Mouse (Mus musculus) cerebellum, adult 11 months (tissue): ENCODE measurements at regions not wholly inside any gene's neighbourhood (a gene's known extent, or its start where the extent isn't known, plus 50 kb on each side); places are given as distances from the start of the nearest gene placed in this dataset.

Experiments
- DNase-seq: peaks from one replicate; pipeline ENCODE4 v3.0.0; 2022

- DNase-seq: no peak
Observed at GRCm38 (mm10) chr6:117427351-117428142, 259.2 kb downstream of the Cxcl12 start.

- no peak for DNase-seq
Observed at GRCm38 (mm10) chr6:117428441-117428840, 260.1 kb downstream of the Cxcl12 start.

- DNase-seq: no peak
Observed at GRCm38 (mm10) chr6:117430876-117431781, 262.8 kb downstream of the Cxcl12 start.

DNA sequence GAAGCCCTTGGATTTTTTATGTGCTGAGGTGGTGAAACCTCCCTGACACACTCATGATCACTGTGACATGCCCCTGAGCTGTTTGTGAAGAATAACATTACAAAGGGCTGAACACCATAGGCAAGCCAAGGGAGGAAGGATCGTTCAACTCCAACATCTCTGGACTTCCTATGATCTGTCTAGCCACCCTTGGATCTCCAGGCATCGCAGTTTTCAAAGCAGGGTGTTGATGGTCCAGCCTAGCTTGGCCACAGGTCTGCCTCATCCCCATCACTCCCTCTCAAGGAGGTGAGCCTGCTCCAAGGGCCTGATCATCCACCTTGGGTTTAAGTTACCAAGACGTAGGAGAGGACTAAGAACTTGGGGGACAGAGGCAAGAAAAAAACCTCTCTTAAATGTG, 268.5 kb downstream of the Cxcl12 start:
- no peak for DNase-seq

DNA sequence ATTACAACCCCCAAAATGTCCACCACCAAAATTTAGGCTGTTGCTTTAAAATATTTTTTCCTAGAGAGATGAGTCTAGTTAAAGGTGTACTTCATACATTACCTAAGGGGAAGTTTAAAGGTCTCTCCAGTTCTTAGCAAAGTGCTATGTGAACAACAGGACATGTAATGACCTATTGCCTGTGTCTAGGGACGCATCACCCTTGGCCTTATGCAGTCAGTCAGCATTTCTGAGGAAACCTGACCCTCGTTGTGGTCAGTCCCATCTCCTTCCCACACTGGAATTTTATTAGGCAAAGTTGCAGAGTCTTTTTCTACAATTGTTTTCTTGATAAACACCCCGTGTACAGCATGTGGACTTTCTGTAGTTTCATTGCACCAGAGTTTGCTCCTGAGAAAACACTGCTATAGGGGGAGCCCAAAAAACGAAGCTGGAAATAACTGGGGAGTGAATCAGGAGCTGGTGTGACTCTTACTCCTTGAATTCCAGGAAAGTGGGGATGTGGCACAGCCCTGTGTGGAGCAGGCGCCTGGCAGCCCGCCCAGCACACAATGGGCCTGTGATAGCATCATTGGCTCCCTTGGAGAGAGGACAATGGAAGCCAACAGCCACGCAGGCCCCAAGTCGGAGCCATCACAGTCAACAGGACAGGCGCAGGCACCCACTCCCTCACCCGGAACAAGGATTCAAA, 269.2 kb downstream of the Cxcl12 start:
- no peak for DNase-seq

DNA sequence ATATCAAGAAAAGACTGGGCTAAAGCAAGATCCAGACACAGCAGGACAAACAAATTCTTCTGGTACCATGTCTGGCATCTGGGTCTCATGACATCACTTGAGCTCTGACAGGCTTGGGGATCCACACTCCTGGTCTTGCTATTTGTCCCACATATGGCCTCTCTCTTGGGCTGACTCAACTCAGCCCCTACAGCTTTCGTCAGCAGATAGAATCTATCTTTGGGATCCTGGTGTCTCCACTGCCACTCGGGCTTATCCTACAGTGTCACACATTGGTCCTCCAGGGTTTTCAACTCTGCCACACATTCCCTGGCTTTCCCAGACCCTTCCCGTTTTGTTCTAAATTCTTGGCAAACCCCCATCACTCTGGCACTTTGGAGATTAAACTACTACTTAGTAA, 280.3 kb downstream of the Cxcl12 start:
- DNase-seq: no peak

- no peak for DNase-seq
Observed at GRCm38 (mm10) chr6:117451001-117451400, 282.7 kb downstream of the Cxcl12 start.

DNA sequence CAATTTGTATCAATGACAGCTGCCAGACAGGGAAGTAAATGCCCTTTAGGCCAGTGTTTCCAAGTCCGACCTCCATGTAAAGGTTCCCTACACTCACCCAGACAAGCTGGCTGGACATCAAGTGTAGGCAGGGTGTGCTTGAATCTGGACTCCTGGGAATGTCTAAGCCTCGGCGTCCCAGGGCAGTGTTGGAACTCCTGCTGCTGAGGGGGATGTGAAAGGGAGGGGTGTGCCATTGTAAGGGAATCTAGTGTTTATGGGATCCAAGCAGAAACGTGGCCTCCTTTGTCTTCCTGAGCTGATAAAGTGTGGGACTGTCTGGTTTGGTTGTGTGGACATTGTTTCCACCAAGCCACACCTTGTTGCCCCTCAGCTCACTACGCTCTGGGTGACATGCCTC, 291.9 kb downstream of the Cxcl12 start:
- no peak for DNase-seq

GRCm38 (mm10) chr6:117465165-117465564, 296.8 kb downstream of the Cxcl12 start:
- DNase-seq: no peak

DNA sequence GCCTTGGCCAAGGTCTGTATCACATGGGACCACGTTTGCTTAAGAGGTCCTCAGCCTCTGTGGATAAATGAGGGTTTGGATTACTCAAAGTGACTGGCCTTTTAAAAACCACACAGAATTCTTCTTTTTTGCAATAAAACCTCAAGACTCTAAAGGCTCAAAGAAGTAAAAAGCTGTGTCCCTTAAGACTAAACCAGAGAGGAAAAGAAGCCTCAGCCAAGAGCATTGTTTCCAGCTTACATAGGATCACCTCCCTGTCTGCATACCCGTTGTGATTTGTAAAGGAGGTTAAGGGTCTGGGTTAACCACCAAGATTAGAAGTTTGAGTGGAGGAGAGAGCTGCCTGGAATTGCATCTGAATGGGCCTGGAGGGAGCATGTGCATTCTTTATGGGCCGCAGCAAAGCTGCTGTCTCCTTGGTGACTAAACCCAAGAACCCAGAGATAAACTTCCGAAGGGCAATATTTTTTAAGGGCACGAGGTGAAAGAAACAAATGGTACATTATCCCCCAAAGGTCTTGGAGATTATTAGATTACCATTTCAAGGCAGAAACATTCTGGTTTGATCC, 297.4 kb downstream of the Cxcl12 start:
- no peak for DNase-seq

DNA sequence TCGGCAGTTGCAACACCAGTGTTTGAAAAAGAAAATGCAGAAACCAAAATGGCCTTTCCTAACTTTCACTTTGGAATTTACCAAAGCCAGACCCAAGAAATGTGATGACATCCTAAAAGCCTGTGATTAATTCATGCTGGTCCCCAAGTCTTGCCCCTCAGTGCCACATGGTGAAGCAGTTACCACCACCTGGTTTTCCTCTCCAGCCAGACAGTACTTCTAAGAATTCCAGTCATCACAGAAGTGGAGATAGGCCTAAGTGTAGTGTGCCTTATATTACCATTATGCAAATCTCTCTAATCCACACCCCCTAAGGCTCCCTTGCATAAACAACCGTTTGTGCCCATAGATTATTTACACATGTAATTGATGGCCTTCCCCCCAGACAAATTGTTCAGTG, 311.0 kb downstream of the Cxcl12 start:
- DNase-seq: no peak

DNA sequence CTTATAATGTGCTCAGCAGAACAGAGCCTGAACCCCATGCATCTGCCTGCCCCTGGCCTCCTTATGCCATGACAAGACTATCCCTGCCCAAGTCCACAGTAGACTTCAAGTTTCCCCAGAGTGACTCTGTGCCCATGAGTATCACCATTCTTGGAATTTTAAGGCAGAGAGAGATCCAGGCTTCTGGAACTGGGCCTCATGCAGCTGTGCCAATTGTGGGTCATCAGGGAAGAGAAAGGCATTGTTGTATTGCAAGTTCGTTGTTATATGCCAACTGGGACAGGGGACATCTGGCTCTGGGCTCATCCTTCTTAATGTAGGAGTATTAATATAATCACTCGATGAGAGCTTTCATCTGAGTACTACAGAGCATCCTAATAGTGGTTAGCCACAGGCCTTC, 312.1 kb downstream of the Cxcl12 start:
- DNase-seq: no peak

DNA sequence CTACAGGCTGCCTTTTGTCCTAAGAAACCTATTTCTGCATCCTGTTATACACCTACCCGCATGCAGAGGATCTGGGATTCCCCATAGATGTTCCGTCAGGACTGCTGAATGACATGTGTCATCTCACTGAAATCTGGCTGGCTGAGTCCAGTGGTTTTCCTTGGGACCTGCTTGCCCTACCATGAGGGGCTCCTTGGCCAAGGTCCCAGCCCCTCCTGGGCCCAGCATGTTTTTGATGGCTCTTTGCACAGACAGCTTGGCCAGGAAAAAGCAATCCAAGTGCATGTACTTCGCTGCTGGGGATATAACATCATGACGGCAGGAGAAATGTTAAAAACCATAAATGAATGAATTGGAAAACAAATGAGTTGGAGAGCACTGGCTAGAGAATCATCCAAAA, 320.8 kb downstream of the Cxcl12 start:
- DNase-seq: no peak

DNA sequence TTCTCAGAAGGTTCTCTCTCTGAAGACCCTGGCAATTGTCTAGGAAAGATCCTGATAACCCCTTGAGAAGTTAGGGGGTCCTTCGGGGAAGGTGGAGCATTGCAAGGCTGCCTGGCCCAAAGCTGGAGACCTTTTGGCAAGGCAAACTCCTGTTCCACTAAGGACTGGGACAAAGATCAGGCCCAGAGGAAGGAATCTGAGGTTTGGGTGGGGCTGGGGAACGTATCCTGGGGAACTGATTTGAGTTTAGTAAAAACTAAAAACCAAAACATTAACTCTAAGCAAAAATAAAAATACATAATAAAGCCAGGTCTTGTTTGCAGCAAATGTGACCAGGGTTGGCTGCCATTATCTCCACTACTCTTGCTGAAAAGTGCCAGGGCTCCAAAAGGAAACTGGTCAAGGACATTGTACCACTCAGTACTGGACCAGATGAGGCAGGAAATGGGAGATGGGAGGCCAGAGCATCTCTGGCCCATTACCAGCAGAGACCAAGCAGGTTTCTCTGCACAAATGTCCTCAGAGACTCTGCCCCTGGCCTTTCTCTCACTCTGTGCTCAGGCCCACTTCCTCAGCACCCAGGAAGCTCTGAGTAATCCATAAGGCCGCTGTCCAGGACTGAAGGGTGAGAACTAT, 321.5 kb downstream of the Cxcl12 start:
- no peak for DNase-seq

DNA sequence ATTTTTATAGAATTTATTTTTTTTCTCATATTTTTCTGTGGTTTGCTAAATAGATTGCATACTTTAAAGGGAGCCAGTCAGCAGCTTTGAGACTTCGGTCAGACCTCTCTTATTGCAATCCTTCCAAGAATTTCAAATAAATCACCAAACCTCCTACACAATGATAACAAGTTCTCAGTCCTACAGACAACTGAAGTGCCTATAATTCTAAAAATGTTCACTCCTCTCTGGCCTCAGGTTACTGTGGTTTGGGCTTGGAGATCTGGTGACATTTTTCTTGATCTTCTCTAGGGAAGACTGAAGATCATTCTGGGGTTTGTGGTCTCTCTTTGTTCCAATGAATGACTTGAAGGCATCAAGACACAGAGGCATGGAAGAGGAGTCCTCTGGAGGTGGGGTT, 326.6 kb downstream of the Cxcl12 start:
- DNase-seq: no peak

GRCm38 (mm10) chr6:117497337-117497736, 329.0 kb downstream of the Cxcl12 start:
- DNase-seq: no peak

GRCm38 (mm10) chr6:117497904-117498303, 329.6 kb downstream of the Cxcl12 start:
- DNase-seq: no peak

- DNase-seq: no peak
Observed at GRCm38 (mm10) chr6:117502346-117502745, 334.0 kb downstream of the Cxcl12 start.

- no peak for DNase-seq
Observed at GRCm38 (mm10) chr6:117504771-117505170, 336.2 kb upstream of the Zfp637 start.

DNA sequence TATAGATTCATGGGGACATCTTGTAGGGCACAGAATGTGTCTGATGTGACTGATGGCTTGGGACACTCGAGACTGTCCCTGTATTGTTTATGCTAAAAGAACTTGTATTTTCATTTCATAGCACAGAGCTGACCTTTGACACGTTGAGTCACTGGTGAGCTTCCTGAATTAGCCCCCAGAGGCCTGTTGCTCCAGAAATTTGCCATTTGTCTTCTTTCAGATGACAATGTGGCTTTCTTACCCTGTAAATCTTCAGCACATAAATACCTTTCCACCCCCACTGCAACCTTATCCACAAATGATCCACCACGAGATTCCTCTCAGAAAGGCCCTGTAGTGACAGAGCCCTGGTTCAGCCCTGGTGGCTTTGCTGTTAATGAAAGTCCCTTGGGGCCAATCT, 335.5 kb upstream of the Zfp637 start:
- no peak for DNase-seq

DNA sequence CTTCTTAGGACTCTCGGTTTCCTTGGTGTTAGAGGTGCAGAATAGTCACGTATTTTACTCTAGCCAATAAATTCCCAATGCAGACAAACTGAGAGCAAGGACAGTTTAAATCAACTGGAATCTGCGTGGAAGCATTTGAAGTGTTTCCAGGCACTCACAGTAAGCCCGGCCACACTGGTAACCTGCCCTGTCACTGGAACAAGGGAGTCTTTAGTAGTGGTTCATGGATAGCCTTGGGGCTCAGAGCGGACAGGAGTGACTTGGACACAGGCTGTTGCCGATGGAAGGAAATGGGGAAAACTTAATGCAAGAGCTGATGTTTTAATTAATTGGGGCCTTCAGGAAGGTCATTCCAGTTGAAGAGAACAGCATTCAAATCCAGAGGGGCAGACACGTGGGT, 334.4 kb upstream of the Zfp637 start:
- DNase-seq: no peak

DNA sequence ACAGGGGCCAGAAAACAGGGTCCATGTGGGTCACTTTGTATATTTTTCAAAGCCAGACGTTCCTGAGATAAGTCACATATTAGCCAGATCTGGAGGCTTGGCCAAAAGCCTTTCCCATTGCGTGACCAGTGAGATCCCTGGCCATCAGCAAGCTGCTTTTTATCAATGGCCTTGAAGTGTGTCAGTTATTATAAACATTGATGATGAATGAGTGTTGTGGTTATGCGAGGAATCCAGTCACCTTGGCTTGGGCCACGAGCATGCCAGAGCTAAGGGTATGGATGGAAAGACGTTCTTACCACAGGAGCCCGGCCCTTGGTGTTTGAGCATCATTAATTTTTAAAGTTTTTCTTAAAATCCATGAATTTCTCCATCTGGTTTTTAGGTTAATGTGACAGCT, 332.1 kb upstream of the Zfp637 start:
- no peak for DNase-seq

- DNase-seq: no peak
Observed at GRCm38 (mm10) chr6:117510026-117510425, 331.0 kb upstream of the Zfp637 start.
